Mouse (Mus musculus) G1E (cell line): ENCODE results near the gene Dck.

Experiments used
- CTCF ChIP-seq: IDR thresholded peaks from 2 replicates; pipeline ENCODE4 v1.5.1; 2012; ENCODE audit warnings: low read depth, low read length, inconsistent platforms, mixed read lengths
- GATA1 ChIP-seq: IDR thresholded peaks from 2 replicates; pipeline ENCODE4 v1.6.1; 2012; ENCODE audit warnings: borderline replicate concordance, low read length, inconsistent platforms, mixed read lengths
- GATA2 ChIP-seq: IDR thresholded peaks from 2 replicates; pipeline ENCODE4 v1.6.1; 2012; ENCODE audit warnings: low read depth, low read length, inconsistent platforms, borderline replicate concordance
- POLR2AphosphoS5 ChIP-seq: IDR thresholded peaks from 2 replicates; pipeline ENCODE4 v1.6.1; 2012; ENCODE audit warnings: low read depth, low read length, inconsistent platforms; ENCODE audit not compliant: insufficient replicate concordance
- TAL1 ChIP-seq: conservative IDR thresholded peaks from 2 replicates; pipeline ENCODE4 v1.6.1; 2012; ENCODE audit warnings: low read depth, low read length, inconsistent platforms, mixed read lengths

DNA sequence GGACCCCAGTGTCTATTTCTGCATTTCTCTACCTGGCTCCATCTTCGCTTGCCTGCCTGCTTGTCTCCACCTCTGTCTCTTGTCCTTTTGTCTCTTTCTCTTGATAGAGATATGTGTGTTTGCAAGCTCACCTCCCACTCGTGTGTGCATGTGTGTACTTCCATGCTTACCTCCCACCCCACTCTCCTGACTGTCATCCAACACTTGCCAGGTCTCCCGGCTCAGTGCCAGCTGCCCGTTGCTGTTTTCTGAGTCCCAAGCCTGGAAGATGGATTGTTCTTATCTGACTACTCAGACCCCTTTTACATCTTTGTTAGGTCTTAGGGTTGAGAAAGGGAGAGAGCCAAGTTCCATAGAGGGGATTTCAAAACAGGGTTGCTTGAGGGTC lies 42.6 kb upstream of the Dck start:
- TF ChIP-seq CTCF (no peak), GATA2 (no peak), GATA1 (no peak), POLR2AphosphoS5 (no peak), TAL1 (no peak)
